In the genomic region with DNA sequence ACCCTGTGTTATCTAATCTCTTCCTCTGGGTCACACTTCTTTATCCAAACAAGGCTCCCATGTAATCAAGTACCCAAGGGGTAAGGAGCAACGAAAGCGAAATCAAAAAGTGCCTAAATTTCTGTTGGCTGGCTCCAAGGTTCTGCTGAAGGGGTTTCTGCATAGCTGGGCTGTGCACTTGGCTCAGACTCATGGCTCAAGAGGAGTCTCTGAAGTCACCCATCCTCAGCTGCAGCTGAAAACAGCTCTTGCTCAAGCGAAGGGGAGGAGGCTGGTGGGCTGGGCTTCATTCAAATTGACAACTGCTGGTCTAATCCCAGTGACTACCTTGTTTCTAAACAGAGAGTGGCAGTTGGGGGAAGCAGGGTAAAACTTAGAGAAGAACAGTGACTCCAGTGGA, we compare ENCODE assay signal across 14 mouse cellular contexts.
DNase-seq lines count a peak whose midpoint lies in the region; ATAC-seq lines count a peak whose summit lies in the region.
"Had no signal": no experiment of that assay in that cellular context is flagged by ENCODE, and none has a peak within 500 bp of the region (broad histone marks: within the 10 kb centered on the region; RNA-seq: fewer than 3 reads in every experiment).

No protein-coding gene starts in this region.

- no peak overlapping the region for H3K4me2 ChIP-seq in heart, embryonic 11.5 days
- no peak overlapping the region for H3K4me2 ChIP-seq in hindbrain, embryonic 11.5 days (replicated peaks; ENCODE audit: low read depth, low read length)
- H3K4me2 ChIP-seq: hindbrain, embryonic 15.5 days had no signal

- no peak for ATAC-seq in heart, embryonic 11.5 days (replicated peaks; ENCODE audit: insufficient number of reproducible peaks, low FRiP score, low TSS enrichment)
- no peak for ATAC-seq in hindbrain, embryonic 11.5 days (ENCODE audit: low FRiP score)

- WGBS in heart, embryonic 11.5 days (ENCODE audit: insufficient replicate concordance), result 28% methylated on average over 3 of the region's 3 CpGs
- 52% methylated on average over 3 of the region's 3 CpGs for WGBS in limb, embryonic 10.5 days
- 65% methylated on average over 3 of the region's 3 CpGs for WGBS in hindbrain, embryonic 11.5 days

- H3K4me3 ChIP-seq in heart, embryonic 11.5 days (ENCODE audit: low read depth, low read length), result no peak overlapping the region
- H3K4me3 ChIP-seq in limb, embryonic 10.5 days, result no peak overlapping the region
- H3K4me3 ChIP-seq in hindbrain, embryonic 11.5 days (ENCODE audit: low read depth, low read length), result no peak overlapping the region
- H3K4me3 ChIP-seq: hindbrain, embryonic 15.5 days had no signal

- H3K27me3 ChIP-seq in heart, embryonic 11.5 days (ENCODE audit: control insufficient read depth, insufficient read depth, low read length), result no peaks in the 10 kb centered on the region
- no peaks in the 10 kb centered on the region for H3K27me3 ChIP-seq in limb, embryonic 10.5 days (ENCODE audit: low read depth, poor library complexity, severe bottlenecking)
- no peaks in the 10 kb centered on the region for H3K27me3 ChIP-seq in hindbrain, embryonic 11.5 days (ENCODE audit: control insufficient read depth, insufficient read depth, low read length)
- H3K27me3 ChIP-seq: hindbrain, embryonic 15.5 days had no signal

- H3K4me1 ChIP-seq in heart, embryonic 11.5 days (ENCODE audit: control insufficient read depth, insufficient read depth, low read length), result peaks cover 3% of the 10 kb centered on the region; the same call in 1 of the 2 replicates
- no peaks in the 10 kb centered on the region for H3K4me1 ChIP-seq in limb, embryonic 10.5 days
- H3K4me1 ChIP-seq in hindbrain, embryonic 11.5 days (replicated peaks; ENCODE audit: control insufficient read depth, insufficient read depth, low read length), result no peaks in the 10 kb centered on the region
- H3K4me1 ChIP-seq: hindbrain, embryonic 15.5 days had no signal

- peak; percentile 58 to 78 for DNase-seq in heart, adult 18-20 months
- peak; percentile 15 for DNase-seq in gastrocnemius, postnatal 10 days
- DNase-seq in heart, postnatal 25 days (ENCODE audit: low spot score), result peak; percentile 49
- DNase-seq in lung, postnatal 4 days, result peak; percentile 24 to 60
- DNase-seq in right cerebral cortex, postnatal 10 days (ENCODE audit: low spot score in 2 of 2), result no peak
- DNase-seq in limb, embryonic 10.5 days (ENCODE audit: low spot score), result no peak
- no peak for DNase-seq in hindbrain, embryonic 11.5 days (ENCODE audit: low spot score)
- DNase-seq: cerebellum, adult 9-10 months; kidney, adult 8-10 months; thymus, postnatal 25 days had no signal

- H3K36me3 ChIP-seq in heart, embryonic 11.5 days (ENCODE audit: control insufficient read depth, insufficient read depth, low read length), result no peaks in the 10 kb centered on the region
- no peaks in the 10 kb centered on the region for H3K36me3 ChIP-seq in limb, embryonic 10.5 days
- no peaks in the 10 kb centered on the region for H3K36me3 ChIP-seq in hindbrain, embryonic 11.5 days (ENCODE audit: control insufficient read depth, insufficient read depth, low read length)
- H3K36me3 ChIP-seq: G1E; hindbrain, embryonic 15.5 days had no signal

- no peak overlapping the region for H3K9ac ChIP-seq in heart, embryonic 11.5 days (ENCODE audit: low read depth, low read length)
- no peak overlapping the region for H3K9ac ChIP-seq in hindbrain, embryonic 11.5 days (ENCODE audit: low read depth, low read length)
- H3K9ac ChIP-seq: hindbrain, embryonic 15.5 days had no signal

- H3K9me3 ChIP-seq in heart, embryonic 11.5 days (replicated peaks; ENCODE audit: control insufficient read depth, low read length), result no peaks in the 10 kb centered on the region
- no peaks in the 10 kb centered on the region for H3K9me3 ChIP-seq in limb, embryonic 10.5 days (replicated peaks)
- H3K9me3 ChIP-seq in hindbrain, embryonic 11.5 days (ENCODE audit: control insufficient read depth, low read length), result no peaks in the 10 kb centered on the region
- H3K9me3 ChIP-seq: G1E; hindbrain, embryonic 15.5 days had no signal

- intact Hi-C loops in heart, postnatal 25 days (cut with DNase I), result no loop called here

- no peak overlapping the region for H3K27ac ChIP-seq in heart, embryonic 11.5 days (ENCODE audit: low read depth, low read length)
- no peak overlapping the region for H3K27ac ChIP-seq in limb, embryonic 10.5 days
- no peak overlapping the region for H3K27ac ChIP-seq in hindbrain, embryonic 11.5 days (ENCODE audit: low read depth, low read length)
- H3K27ac ChIP-seq: hindbrain, embryonic 15.5 days; macrophage had no signal

Comparison
In these comparisons a context has a peak if more than half of its experiments do, and no peak if none do; other contexts are left out.
1. DNase-seq: peak in heart, adult 18-20 months (2 of 2), gastrocnemius, postnatal 10 days (single experiment), heart, postnatal 25 days (single experiment) and lung, postnatal 4 days (2 of 2); none in right cerebral cortex, postnatal 10 days (0 of 2), limb, embryonic 10.5 days (single experiment) and hindbrain, embryonic 11.5 days (single experiment).